Mouse (Mus musculus): ENCODE data around the gene Ube4b. TPM values are rescaled to one million over a fixed set of nuclear protein-coding genes. Genes with fewer than 3 reads are reported as not detected.
A peak's percentile ranks its signal among the peaks of the same experiment; 100 is the strongest.

Gene Ube4b
- total RNA-seq, 2 experiments from 2014 or later = 65.8 to 85.7 TPM

DNA sequence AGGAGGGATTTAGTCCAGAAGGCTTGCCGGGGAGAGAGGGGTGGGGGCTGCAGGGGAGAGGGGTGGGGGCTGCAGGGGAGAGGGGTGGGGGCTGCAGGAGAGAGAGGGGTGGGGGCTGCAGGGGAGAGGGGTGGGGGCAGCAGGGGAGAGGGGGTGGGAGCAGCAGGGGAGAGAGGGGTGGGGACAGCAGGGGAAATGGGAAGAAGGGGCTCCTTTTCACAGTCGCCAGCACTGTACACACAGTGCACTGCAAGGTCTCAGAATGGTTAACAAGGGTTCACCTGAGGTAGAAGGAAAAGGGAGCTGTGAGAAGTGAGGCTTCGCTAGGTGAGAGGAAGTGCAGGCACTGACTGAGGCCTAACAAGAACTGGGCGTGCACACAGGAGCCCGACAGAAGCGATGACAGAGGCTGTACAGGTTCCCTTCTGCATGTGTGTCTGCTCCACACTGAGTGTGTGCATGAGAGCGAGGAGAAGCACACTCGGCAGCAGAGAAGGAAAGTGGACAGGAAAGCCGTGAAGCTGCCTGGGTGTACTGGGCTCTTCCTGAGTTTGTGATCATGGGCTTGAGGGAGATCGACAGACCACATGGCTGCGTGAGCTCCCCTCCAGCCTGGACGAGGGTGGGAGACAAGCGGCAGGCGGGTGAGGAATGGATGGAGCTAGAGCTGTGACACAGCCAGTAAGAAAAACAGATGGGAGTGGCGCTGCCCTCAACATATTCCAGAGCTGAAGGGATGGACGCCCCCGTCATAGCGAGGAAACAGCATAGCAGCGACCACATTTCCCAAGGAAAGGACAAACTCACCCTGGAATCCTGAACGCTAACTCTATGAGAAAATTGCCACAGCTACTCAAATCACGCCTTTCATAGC is 29.9 kb downstream of the Ube4b start:
- no peak for DNase-seq

DNA sequence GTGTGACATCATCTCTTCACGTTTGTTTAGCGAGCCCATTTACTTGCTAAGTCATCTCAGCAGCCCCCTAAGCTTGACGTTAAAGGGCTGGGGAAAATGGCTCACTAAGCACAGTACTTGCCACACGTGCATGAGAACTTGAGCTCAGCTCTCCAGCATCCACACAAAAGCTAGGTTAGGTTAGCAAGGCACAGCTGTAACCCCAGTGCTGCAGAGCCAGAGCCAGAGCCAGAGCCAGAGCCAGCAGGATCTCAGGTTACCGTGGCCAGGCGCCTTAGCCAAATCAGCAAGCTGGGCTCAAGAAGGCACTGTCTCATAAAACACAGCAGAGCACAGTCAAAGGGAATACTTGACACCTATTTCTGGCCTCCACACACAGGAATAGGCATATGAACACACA is 31.0 kb downstream of the Ube4b start:
- DNase-seq = peak in 1 of 2 experiments; percentile 40

DNA sequence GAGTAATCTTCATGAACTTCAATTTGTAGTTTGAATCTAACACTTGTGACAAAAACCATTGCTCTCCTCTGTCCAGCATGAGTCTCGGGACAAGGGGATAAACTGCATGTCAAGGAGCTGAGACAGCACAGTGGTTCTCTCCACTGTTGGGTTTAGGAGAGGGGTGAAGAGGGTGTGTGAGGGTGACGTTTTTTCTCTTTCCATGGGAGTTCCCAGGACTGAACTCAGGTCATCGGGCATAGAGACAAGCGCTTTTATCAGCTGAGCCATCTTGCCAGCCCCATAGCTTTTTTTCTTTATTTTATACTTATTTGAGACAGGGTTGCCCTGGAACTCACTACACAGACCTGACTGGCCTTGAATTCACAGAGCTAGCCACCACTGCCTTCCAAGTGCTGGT is 32.3 kb downstream of the Ube4b start:
- no peak for DNase-seq

DNA sequence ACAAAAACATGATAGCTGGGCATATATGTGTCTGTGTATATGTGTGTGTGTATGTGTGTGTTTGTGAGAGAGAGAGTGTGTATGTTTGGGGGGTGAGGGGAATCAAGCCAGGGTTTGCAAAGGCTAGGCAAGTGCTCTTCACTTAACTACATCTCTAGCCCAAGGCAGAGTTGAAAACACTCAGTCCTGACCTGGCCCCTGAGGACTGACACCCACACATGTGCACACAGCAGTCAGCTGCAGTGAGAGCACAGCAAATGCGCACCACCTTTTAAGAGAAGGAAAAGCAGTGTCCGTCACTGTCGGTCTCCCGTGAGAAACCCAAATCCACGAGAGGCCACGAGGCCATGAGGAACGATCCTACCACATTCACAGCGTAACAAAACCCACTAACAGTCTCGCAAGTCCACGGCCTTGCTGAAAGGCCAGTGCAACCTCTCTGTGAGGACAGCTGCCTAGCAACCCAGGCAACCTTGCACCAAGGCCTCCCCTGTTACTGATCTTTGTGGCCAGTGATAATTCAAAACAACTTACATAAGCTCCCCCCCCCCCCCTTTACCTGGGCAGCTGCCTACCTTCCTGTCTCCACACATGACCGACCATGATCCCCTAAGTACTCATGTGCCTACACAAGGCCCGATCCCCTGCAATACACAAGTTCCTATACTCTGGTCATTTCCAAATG is 33.1 kb downstream of the Ube4b start:
- DNase-seq = peak; percentile 79 to 86

DNA sequence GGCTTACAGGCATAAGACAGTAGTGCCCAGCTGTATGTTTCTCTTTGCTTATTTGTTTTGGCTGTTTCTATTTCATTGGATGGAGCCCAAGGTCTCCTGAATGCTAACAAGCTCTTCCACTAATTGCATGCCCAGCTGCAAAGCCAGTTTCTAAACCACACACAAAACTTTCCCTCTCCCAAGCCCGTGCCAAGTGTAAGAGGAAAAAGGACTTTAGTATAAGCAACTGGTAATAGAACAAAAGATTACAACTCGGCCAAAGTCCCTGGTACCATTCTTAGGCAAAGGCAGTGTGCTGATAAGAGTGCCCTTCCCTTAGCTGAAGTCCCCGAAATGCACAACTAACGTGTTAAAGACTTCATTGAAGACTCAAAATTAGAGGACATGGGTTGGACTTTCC is 34.2 kb downstream of the Ube4b start:
- no peak for DNase-seq

DNA sequence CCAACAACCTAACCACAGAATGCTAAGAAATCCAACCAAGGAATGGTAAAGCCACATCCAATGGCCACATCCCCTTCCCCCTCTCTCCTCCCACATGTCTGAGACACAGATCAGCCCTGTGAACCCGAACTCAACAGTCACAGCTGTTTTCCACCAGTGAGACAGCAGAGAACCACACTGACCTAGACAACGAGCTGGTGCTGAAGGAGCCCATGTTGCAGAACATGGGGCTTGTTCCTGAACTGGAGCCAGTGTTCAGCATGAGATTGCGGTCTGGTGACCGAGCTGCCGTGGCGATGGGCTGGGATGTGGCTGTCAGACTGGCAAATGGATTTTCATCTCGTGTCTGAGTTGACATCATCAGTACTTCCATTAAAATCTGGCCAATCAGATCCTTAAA is 45.5 kb downstream of the Ube4b start:
- DNase-seq = no peak

DNA sequence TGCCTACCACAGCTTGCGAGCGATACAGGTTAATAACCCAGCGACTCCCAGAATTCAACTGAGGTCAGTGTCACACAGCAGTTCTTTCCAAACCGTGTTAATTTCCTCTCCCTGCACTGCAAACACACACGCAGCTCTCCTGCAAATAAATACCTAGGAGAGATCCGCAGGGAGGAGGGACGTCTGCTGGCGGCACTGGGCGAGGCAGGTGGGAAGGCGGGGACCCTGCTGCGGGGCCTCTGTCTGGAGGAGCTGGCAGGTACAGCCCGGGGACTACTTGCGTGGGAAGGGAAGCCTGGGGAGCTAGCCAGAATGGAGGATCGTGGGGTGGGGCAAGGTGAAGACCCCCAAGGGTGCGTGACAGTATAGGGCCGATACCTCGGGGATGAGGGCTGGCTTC is 46.7 kb downstream of the Ube4b start:
- no peak for DNase-seq

DNA sequence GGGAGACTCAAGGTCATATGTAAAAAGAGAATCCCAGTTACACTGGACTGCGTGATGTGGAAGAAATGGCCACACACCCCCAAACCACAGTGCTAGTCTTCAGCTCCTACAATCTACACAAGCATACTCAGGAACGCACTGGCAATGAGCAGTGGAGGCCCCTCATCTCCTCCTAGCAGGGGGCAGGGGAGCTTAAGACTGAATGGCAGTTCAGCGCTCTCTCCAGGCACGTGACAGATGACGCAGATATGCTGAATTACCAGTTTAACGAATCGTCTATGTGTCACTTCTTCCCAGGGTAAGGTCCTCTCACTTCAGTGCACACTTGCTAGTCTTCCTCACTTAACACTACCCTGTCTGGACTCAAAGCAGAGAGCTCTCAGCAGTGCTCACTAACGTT is 47.7 kb downstream of the Ube4b start:
- DNase-seq = no peak

DNA sequence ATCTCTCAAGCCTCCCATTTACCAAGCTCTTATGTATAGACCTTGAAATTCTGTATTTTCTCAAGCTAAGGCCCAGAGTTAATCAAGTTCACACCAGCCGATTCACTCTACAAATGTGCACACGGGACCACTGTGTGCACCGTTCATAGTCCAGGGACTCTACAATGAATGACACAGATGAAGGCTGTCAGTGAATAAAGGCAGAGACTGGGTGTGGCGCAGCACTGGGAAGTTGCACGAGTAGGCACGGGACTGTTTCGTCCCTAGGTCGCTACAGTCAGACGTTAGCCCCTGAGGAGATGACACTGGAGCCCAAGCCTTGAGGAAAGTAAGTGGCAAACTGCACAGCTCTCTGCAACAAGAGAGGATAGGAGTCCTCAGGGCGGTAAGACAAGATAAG is 50.5 kb downstream of the Ube4b start:
- DNase-seq = no peak

DNA sequence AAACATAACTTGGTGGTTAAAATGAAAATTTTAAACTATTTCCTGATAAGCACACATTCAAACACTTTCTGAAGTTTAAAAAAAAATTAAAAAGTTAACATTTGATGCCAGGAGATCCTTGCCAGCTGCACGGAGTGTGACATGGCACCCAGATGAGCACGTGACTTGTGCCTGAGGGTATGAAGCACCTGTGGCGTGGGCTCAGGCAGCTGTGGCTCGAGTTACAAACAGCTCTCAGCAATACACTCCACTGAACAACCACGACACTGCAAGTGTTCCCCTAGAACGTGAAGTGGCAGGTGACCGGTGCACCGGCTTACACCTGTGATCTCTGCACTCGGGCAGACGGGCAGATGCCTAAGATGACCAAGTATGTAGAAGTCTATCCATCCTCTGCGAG is 51.9 kb downstream of the Ube4b start:
- no peak for DNase-seq

DNA sequence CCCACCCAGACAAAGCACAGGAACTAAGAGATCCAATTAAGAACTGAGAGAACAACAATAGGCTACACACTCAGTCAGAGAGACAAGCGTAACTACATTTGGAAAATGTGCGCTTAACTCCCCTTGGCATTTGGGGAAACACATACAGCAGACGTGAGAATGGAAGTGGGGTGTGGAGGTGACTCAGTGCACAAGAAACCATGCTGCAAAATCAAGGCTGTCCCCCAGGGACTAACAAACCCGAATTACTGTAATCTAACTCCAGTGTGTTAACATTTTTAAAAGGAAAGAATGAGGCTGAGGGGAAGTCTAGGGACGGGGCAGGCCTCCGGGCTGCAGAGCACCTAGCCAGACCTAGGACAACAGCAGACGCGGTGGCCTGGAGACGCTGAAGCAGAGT is 52.6 kb downstream of the Ube4b start:
- no peak for DNase-seq

DNA sequence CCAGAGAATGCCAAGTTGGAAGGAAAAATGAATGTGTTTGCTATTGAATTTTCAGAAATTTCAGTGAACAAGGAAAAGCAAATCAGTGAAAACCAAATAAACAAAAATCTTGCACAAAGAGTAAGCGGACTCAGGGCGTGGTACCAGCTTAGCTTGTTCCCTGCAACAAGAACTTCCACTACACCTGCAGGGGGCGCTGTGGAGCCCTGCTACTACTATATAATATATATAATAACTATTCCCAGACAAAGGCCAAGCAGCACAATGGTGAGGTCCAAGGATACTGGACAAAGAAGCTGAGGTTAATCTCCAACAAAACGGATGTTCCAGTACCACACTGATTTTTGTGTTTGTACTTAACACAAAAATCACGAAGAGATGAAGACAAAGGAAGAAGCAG is 53.1 kb downstream of the Ube4b start:
- peak; percentile 68 to 73 for DNase-seq

DNA sequence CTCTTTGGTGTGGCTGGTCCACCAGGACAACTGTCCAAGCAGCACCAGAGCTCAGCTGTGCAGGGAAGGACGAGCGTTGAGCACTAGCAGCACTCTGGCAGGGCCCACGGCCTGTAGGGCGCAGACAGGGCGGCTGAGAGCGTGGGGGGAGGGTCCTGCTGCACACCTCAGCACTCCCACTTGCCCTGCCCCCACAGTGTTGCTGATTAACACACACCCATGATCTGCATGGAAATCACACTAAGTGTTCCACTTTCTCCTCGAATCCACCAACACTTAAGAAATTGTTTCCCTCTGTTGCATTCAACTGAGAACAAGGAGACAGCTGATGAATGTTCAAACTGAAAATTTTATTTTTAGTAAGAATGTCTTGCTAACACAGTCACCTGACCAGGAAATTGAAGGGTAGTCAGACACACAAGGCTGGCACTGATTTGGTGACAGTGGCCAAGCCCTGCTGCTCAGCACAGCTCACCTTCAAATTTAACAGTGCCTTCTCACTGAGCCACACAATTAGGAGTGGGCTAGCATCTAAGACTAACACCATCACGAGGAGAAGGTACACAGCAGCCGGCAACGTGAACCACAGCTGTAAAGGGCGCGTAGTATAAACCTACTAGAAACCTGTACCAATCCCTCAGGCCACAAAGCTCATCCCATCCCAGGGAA is 60.7 kb downstream of the Ube4b start:
- no peak for DNase-seq

DNA sequence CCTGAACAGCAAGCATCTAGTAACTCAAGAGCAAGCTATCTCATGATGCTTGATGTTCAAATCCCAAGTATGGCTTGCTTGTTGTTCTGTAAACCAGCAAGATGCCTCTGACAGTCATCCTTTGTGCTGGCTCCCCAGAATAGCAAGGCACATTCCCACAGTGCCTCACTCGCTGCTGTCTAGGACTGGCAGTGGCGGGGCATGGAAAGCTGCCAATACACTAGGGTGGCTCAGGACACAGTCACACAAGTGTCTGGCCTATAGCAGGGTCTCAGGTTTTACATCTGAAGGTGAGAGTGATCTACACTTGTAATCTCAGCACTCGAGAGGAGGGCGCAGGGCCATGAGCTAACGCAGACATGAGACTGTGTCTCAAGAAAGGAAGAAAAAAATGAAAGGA is 61.7 kb downstream of the Ube4b start:
- DNase-seq = peak; percentile 37 to 44

DNA sequence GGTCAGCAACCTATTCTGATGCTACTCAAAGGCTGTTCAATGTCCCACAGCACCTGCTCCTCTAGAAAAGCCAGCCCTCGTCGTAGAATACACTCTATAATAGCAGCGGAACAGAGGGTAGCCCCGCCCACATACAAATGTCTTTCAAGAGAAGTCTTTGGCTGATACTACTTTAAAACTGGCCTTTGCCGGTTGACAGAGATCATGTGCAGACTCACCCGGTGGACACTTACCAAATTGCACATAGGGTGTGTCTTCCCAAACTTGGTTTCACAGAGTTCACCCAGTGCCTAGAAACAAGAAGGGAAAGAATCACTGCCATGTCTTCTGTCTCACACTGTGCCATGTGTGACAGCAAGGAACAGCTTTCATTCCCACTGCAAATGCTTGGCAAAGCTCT is 65.5 kb downstream of the Ube4b start:
- DNase-seq = no peak

DNA sequence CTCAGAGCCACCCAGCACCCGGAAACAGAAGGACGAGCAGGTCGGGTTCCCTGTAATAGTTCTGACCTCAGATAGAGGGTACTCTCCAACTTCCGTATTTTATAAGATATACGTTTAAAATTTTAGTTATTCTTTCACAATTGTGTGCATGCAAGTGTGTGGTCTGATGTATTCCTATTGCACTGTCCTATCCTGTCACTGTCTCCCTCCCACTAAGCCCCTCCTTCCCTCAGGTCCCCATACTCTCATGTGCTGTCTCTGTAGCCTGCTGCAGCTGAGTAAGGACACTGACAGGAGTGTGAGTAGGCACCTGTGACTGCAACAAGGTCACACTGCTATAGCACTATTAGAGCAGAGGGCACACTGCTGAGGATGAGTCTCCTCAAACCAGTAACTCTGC is 65.9 kb downstream of the Ube4b start:
- no peak for DNase-seq

DNA sequence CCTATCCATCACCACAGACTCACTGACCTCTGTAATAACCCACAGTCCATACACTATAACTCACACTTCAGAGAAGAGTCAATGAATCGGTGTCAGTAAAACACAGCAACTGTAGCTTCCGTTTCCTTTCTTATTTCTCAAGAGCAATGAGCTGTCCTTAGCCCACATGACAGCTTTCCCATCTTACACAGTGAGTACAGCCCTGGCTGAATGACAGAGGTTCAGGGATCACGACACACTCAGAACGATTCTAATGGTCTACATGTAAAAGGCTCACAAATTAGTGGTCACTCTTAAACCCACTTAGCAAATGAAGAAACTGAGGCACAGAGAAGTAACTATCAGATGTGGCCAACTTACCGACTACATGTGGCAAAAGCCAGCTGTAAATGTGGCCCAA is 68.6 kb downstream of the Ube4b start:
- no peak for DNase-seq

DNA sequence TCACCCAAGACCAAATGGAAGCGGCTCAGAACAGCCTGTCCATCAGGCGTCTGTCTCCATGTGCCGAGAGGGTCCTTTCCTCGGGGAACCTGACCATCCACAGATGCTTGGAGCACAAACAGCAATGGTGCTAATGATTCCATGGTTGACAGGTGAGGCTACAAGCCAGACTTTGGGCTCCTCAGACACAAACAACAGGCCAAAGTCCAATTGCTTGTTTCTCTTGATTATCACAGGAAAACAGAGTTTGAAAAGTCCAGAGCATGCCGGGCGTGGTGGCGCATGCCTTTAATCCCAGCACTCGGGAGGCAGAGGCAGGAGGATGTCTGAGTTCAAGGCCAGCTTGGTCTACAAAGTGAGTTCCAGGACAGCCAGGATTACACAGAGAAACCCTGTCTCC is 71.9 kb downstream of the Ube4b start:
- no peak for DNase-seq

DNA sequence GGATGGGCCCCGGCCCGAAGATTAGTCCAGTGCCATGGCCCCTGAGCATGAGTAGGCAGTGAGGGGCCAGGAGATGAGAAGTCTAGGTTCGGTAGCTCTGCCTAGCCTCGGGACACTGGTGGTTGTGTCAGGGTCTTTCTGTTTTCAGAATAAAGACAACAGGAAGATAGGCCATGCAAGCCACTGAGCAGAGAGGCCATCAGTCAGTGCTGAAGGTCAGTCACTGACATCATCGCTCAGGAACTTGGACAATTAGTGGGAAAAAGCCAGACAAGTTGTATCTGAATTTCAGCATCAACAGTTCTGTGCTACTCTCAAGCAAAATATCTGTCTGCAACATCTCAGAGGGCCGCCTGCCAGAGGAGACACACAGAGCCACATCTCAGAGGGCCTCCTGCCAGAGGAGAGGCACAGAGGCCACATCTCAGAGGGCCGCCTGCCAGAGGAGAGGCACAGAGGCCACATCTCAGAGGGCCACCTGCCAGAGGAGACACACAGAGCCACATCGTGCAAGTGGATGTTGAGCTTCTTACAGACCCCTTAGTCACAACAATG is 74.9 kb downstream of the Ube4b start:
- peak; percentile 66 to 75 for DNase-seq

DNA sequence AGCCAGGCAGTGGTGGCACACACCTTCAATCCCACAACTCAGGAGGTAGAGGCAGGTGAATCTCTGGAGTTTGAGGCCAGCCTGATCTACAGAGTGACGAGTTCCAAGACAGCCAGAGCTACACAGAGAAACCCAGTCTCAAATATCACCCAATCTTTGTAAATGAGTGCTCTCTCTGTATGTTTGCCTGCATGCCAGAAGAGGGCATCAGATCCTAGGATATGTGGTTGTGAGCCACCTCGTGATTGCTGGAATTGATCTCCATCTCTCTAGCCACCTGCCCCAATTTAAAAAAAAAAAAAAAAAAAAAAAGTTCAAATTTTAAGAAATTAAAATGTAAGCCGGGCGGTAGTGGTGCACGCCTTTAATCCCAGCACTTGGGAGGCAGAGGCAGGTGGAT is 77.6 kb downstream of the Ube4b start:
- no peak for DNase-seq

DNA sequence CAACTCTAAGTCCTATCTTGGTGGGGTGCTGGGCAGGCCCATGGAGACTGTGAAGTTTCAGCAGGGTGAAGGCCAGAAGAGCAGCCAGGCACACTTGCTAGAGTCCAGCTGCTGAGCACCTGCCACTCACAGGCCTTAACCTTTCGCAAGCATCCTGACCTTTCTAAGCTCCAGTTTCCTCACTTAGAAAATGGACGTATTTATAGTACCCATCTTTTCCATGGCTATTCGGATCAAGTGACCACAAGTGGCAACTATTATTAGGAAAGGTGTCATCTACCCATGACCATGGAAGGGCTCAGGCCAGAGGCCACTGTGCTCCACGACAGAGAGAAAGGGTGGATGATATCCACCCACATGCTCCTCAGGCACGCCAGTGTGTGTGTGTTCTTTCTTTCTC is 80.7 kb downstream of the Ube4b start:
- no peak for DNase-seq

DNA sequence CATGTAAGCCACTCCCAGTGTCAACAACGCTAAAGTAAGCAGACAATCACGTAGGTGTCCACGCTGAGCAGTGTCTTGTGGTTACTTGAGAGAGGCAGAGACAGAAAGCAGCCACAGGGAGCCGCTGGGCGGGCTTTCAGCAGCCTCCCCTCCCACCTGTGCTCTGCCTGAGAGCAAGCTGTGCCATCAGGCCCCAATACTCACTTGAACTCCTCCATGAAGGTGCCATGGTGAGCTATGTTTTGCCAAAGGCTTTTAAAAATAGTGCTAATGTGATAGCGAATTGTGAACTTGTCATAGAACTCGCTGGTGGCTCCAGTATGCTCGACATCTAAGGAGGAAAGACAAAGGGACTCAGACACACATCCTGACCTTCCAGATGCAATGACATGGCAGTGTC is 82.2 kb downstream of the Ube4b start:
- DNase-seq = no peak

DNA sequence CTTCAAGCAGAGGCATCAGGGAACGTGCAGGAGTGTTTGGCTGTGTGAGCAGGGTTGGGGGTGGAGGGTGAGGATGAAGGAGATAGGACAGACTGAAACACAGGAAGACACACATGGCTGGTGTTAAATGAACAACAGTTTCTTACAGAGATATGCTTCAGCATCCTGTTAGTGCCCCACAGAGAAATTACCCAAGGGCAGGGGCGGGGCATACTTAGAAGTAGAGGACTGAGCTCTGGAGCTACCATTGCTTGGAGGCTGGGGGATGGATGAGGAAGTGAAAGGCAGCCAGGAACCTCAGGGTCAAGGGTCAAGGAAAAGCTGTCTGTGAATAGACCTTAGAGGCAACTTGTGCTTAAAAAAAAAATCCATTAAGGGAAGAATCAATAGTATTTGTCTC is 85.9 kb downstream of the Ube4b start:
- no peak for DNase-seq

All from adrenal gland, postnatal 36 days (tissue).